Comparison of ENCODE assay signal across 7 mouse cellular contexts in genomic region chr4:116017300-116017901, GRCm38 (mm10). TPM values are rescaled to one million over a fixed set of nuclear protein-coding genes. Genes with fewer than 3 reads are reported as not detected.
DNase-seq lines count a peak whose midpoint lies in the region; ATAC-seq and TF ChIP-seq lines count a peak whose summit lies in the region.

No protein-coding gene starts in this region.

- H3K4me3 ChIP-seq in limb, embryonic 13.5 days, result peak overlapping the region; percentile 64
- peak overlapping the region; percentile 68 for H3K4me3 ChIP-seq in midbrain, embryonic 15.5 days
- H3K4me3 ChIP-seq in spleen, adult 2 months (ENCODE audit: extremely low read depth, insufficient read depth, insufficient read length), result peak overlapping the region; percentile 78

- DNase-seq in adrenal gland, postnatal 10 days, result peak; percentile 87
- peak; percentile 82 for DNase-seq in embryo, embryonic 9.5 days (ENCODE audit: extremely low spot score)
- DNase-seq in heart, adult 18-20 months, result peak; percentile 56 to 67
- peak; percentile 87 for DNase-seq in kidney, adult 18-20 months
- DNase-seq in spleen, adult 2 months (ENCODE audit: low read depth in 1 of 2, low spot score in 2 of 2), result peak in 1 of 2 experiments; percentile 67

- ATAC-seq in limb, embryonic 13.5 days (ENCODE audit: low FRiP score, low read depth), result peak; percentile 89
- peak; percentile 94 for ATAC-seq in midbrain, embryonic 15.5 days (replicated peaks)

- H3K9me3 ChIP-seq in limb, embryonic 13.5 days, result no peaks in the 10 kb centered on the region
- H3K9me3 ChIP-seq in midbrain, embryonic 15.5 days, result no peaks in the 10 kb centered on the region

- H3K4me2 ChIP-seq in limb, embryonic 13.5 days (replicated peaks), result peak overlapping the region; percentile 98
- peak overlapping the region; percentile 92 for H3K4me2 ChIP-seq in midbrain, embryonic 15.5 days

- no peak for TF ChIP-seq CTCF in spleen, adult 2 months (IDR thresholded peaks at IDR 0.05; ENCODE audit: extremely low read depth, insufficient read depth, insufficient read length, insufficient replicate concordance)

- TF ChIP-seq POLR2A in spleen, adult 2 months (IDR thresholded peaks at IDR 0.05; ENCODE audit: low read depth, low read length), result no peak

- WGBS in limb, embryonic 13.5 days, result under 1% methylated on average over 60 of the region's 60 CpGs
- under 1% methylated on average over 60 of the region's 60 CpGs for WGBS in midbrain, embryonic 15.5 days
- under 1% methylated on average over 59 of the region's 60 CpGs for WGBS in spleen, adult 2 months

- H3K27me3 ChIP-seq in limb, embryonic 13.5 days, result peaks cover 78% of the 10 kb centered on the region
- H3K27me3 ChIP-seq in midbrain, embryonic 15.5 days (replicated peaks), result peaks cover 36% of the 10 kb centered on the region
- no peaks in the 10 kb centered on the region for H3K27me3 ChIP-seq in spleen, adult 2 months (ENCODE audit: control insufficient read depth, insufficient read depth, low read length)

- no peaks in the 10 kb centered on the region for H3K36me3 ChIP-seq in limb, embryonic 13.5 days
- no peaks in the 10 kb centered on the region for H3K36me3 ChIP-seq in midbrain, embryonic 15.5 days (replicated peaks)
- no peaks in the 10 kb centered on the region for H3K36me3 ChIP-seq in spleen, adult 2 months (ENCODE audit: control insufficient read depth, insufficient read depth, low read length)

- H3K27ac ChIP-seq in limb, embryonic 13.5 days, result no peak overlapping the region
- peak overlapping the region; percentile 79 for H3K27ac ChIP-seq in midbrain, embryonic 15.5 days
- peak overlapping the region; percentile 80 for H3K27ac ChIP-seq in spleen, adult 2 months (ENCODE audit: insufficient read depth, low read length)

- H3K4me1 ChIP-seq in limb, embryonic 13.5 days, result peaks cover 16% of the 10 kb centered on the region
- H3K4me1 ChIP-seq in midbrain, embryonic 15.5 days, result peaks cover 4% of the 10 kb centered on the region; the same call in 1 of the 2 replicates
- peaks cover 3% of the 10 kb centered on the region for H3K4me1 ChIP-seq in spleen, adult 2 months (ENCODE audit: control insufficient read depth, insufficient read depth, insufficient read length)

- peak overlapping the region; percentile 62 for H3K9ac ChIP-seq in limb, embryonic 13.5 days
- peak overlapping the region; percentile 79 for H3K9ac ChIP-seq in midbrain, embryonic 15.5 days

RNA-seq across cellular contexts. Expression of gene Faah, which starts 0.3 kb away (rescaled TPM):
- total RNA-seq in adrenal gland, postnatal 10 days (2021), result 10 to 100 TPM in 1 of 2 experiments, 1 to 10 TPM in 1; 9.8 to 13.8 TPM
- total RNA-seq in heart, adult 18-20 months (2021), result 1 to 10 TPM in 1 of 2 experiments, not detected in 1; 1.0 TPM
- polyA plus RNA-seq in limb, embryonic 13.5 days (2015; fragmentation: Nextera tagmentation; extraction: Ambion mirVana), result 0.61 and 0.75 TPM in 2 replicates
- polyA plus RNA-seq in midbrain, embryonic 15.5 days (2015; fragmentation: Nextera tagmentation; extraction: Ambion mirVana), result 26.3 and 26.7 TPM in 2 replicates
- polyA plus RNA-seq in spleen, adult 2 months (2012; rRNA removed), result 25.7 and 31.3 TPM in 2 replicates

RNA-seq across cellular contexts. Expression of gene Nsun4, which starts 36.3 kb away (rescaled TPM):
- total RNA-seq in adrenal gland, postnatal 10 days (2021), result 10 to 100 TPM; 24.1 to 28.4 TPM
- total RNA-seq in heart, adult 18-20 months (2021), result 10 to 100 TPM; 29.1 to 29.5 TPM
- 19.8 and 20.0 TPM in 2 replicates for polyA plus RNA-seq in limb, embryonic 13.5 days (2015; fragmentation: Nextera tagmentation; extraction: Ambion mirVana)
- 12.3 and 13.5 TPM in 2 replicates for polyA plus RNA-seq in midbrain, embryonic 15.5 days (2015; fragmentation: Nextera tagmentation; extraction: Ambion mirVana)
- 8.2 and 9.3 TPM in 2 replicates for polyA plus RNA-seq in spleen, adult 2 months (2012; rRNA removed)

RNA-seq across cellular contexts. Expression of gene Uqcrh, which starts 57.5 kb away (rescaled TPM):
- total RNA-seq in adrenal gland, postnatal 10 days (2021), result 1,000 to 10,000 TPM; 1,050 to 1,199 TPM
- 1,000 to 10,000 TPM; 1,939 to 2,067 TPM for total RNA-seq in heart, adult 18-20 months (2021)
- polyA plus RNA-seq in limb, embryonic 13.5 days (2015; fragmentation: Nextera tagmentation; extraction: Ambion mirVana), result 456 and 481 TPM in 2 replicates
- polyA plus RNA-seq in midbrain, embryonic 15.5 days (2015; fragmentation: Nextera tagmentation; extraction: Ambion mirVana), result 406 and 430 TPM in 2 replicates
- polyA plus RNA-seq in spleen, adult 2 months (2012; rRNA removed), result 44.5 and 48.9 TPM in 2 replicates

RNA-seq across cellular contexts. Expression of gene Lrrc41, which starts 57.7 kb away (rescaled TPM):
- total RNA-seq in adrenal gland, postnatal 10 days (2021), result 10 to 100 TPM; 54.5 to 60.0 TPM
- 10 to 100 TPM; 25.3 to 26.2 TPM for total RNA-seq in heart, adult 18-20 months (2021)
- polyA plus RNA-seq in limb, embryonic 13.5 days (2015; fragmentation: Nextera tagmentation; extraction: Ambion mirVana), result 83.1 and 86.8 TPM in 2 replicates
- polyA plus RNA-seq in midbrain, embryonic 15.5 days (2015; fragmentation: Nextera tagmentation; extraction: Ambion mirVana), result 74.4 and 74.5 TPM in 2 replicates
- 22.4 and 35.3 TPM in 2 replicates for polyA plus RNA-seq in spleen, adult 2 months (2012; rRNA removed)

Comparison
In these comparisons a context has a peak if more than half of its experiments do, and no peak if none do; other contexts are left out.
1. RNA of gene Faah, which starts 0.3 kb away (polyA plus RNA-seq): 25.7 to 31.3 TPM in spleen, adult 2 months and 26.3 to 26.7 TPM in midbrain, embryonic 15.5 days; 0.61 to 0.75 TPM in limb, embryonic 13.5 days; every median in the first group is over 10 times any median in the second.
2. Peak in every context shown above with its lines, with median percentiles within 50 percentile points of each other: H3K4me3 ChIP-seq.